Mouse (Mus musculus) liver, postnatal 0 days (tissue): ENCODE results near the gene C1ql3.

Source experiments
- CTCF ChIP-seq: sonication (generic); IDR thresholded peaks from 2 replicates; pipeline ENCODE4 v1.5.1; 2016; ENCODE audit warnings: antibody characterized with exemption, low read depth
- EP300 ChIP-seq: IDR thresholded peaks from 2 replicates; pipeline ENCODE4 v1.6.1; 2016; ENCODE audit warnings: antibody characterized with exemption, low read depth, mild to moderate bottlenecking

GRCm38 (mm10) chr2:13044555-13044954, 32.9 kb upstream of the C1ql3 start:
- TF ChIP-seq CTCF (no peak), EP300 (no peak)
